Mouse (Mus musculus): Measurements from ENCODE around the gene Slc16a2.
A peak's percentile ranks its signal among the peaks of the same experiment; 100 is the strongest.
"Not testable (repeated sequence)": the region's sequence is repeated elsewhere in the genome, so short reads cannot be mapped to it uniquely, and the experiment has no call there.

Slc16a2 gene

GRCm38 (mm10) chrX:103734041-103734625 lies 87.7 kb downstream of the Slc16a2 start:
- no peak for DNase-seq (ENCODE audit: low spot score in 2 of 2)

DNA sequence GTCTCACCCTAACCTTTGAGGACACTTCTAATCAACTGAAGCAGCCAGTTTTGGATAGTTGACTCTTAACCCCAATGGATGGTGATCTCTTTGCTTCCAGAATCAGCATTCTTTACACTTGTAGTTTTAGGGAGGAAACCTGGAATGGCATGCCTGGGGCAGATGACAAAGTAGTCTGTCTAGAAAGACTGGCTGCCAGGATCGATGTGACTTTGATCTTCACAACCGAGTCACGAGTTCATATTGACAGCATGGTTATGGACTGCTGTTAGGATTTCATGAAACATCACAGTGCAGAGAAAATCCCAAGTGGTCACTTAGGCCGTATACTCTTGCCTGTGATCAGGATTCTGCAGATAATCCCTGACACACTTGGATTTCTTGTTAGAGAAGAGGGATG lies 88.7 kb downstream of the Slc16a2 start:
- no peak for DNase-seq (ENCODE audit: low spot score in 2 of 2)

DNA sequence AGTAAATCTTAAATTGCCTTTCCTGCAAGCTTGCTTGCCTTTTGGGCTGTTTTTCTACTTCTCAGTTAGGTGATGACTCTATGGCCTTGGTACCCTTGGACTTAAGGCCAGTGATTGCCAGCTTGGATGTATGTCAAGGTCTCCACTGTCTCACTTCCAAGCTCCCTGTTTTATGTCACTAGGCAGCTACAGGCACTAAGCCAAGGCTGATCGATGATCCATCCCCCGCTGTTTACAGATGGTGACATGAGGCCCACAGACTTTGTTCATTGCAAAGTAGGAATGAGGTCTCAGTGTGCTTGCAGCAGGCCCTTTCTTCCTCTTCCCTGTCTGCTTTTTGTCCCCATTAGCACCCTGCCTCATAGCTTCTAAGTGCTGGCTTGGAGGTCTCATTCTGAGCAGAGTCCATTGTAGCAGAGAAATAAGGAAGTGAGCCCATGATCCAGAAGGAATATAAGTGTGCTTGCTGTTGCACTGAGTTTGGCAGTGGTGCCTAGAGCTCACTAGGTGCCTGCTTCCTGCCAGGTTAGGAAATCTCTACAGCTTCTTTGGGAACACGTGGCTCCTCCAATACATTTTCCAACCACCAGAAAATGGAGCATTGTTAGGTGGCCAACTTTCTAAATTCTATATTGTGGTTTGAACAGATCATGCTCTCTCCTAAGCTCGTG lies 89.6 kb downstream of the Slc16a2 start:
- no peak for DNase-seq (ENCODE audit: low spot score in 2 of 2)

- no peak for DNase-seq (ENCODE audit: low spot score in 2 of 2)
These were observed 99.3 kb downstream of the Slc16a2 start for GRCm38 (mm10) chrX:103722437-103722836.

DNA sequence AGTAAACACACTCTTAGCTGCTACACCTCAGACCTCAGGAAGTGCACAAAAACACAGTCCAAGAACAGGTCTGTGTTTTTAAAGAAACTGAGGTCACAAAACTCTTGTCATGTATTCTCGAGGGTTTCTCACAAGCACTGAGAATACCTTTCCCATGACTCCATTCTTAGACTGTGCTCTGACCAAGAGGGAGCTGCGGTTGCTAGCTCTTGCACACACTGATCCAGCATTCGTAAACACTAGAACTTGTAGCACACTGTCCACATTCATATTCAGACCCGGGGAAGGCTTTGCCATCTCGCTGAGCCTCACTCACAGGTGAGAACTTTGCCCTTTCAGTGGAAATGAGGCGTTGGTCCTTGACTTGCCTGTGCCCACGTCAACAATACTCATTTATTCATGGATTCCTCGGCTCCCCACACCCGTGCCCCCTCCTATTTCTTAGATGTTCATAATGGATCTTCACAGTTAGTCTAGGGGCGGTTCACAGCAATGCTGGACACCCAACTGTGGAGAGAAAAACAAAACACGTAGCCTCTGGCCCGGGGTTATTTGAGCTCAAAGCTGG lies 102.1 kb downstream of the Slc16a2 start:
- DNase-seq (ENCODE audit: low spot score in 2 of 2), result no peak

DNA sequence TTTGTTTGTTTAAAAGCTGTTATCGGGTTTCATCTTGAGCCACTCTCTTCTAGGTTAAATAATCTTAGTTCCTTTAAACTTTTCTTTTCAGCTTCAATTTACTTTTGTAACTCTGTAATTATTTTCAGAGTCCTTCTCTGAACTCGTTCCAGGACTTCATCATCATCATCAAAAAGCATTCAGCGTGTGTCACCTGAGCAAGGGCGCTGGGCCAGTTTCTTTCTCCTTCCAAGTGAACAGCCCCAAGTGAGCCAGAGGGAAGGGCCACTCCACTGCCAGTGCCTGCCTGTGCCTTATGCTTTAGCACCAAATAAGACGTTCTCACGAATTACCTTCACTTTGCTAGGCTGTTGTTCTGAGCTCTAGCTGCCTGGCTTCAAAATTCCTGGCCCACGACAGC lies 108.9 kb downstream of the Slc16a2 start:
- DNase-seq (ENCODE audit: low spot score in 2 of 2), result no peak

DNA sequence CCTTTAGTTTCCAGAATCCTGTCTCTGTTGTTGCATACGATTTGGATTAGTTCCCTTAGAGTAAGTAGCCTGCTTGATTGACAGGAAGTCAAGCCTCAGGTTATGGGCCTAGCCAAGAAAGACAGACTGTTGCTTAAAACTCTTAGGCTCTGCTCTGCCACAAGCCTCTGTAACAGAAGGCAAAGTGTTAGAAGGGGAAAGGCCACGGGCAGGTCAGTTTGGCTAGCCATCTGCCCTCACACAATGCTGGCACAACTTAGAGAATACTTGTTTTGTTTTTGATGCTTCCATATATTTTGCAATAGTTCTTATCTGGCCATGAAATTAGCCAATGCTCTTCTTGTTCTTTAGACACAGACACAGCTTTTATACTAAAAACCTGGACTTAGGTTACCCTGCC lies 112.1 kb downstream of the Slc16a2 start:
- DNase-seq (ENCODE audit: low spot score in 2 of 2), result no peak

DNA sequence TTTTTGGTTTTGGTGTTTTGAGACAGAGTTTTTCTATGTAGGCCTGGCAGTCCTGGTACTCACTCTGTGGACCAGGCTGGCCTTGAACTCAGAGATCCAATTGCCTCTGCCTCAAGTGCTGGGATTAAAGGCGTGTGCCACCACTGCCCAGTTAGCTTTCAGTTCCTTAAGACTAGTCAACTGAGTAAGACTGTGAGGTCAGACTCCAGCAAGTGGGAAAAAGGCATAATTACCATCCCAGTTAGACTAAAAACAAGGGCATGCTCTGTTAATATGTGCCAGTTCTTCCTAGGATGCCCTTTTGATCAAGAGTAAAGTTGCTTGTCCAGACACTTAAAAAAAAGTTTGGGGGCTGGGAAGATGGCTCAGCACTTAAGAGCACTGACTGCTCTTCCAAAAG lies 113.2 kb downstream of the Slc16a2 start:
- DNase-seq (ENCODE audit: low spot score in 2 of 2), result no peak

DNA sequence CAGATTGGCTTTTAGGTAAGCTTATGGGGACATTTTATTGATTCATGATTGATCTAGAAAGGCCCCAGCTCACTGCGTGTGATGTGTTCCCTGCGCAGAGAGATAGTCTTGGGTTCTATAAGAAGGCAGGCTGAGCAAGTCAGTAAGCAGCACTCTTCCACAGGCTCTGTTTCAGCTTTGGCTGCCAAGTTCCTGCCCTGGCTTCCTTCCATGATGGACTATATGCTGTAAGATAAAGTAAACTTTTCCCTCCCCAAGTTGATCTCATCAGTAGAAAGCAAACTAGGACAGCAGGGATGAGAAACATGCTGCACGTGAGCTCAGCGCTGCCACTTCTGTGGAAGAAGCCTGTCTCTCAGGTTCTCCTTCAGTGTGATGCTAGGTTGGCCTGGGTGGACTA lies 117.2 kb downstream of the Slc16a2 start:
- no peak for DNase-seq (ENCODE audit: low spot score in 2 of 2)

DNA sequence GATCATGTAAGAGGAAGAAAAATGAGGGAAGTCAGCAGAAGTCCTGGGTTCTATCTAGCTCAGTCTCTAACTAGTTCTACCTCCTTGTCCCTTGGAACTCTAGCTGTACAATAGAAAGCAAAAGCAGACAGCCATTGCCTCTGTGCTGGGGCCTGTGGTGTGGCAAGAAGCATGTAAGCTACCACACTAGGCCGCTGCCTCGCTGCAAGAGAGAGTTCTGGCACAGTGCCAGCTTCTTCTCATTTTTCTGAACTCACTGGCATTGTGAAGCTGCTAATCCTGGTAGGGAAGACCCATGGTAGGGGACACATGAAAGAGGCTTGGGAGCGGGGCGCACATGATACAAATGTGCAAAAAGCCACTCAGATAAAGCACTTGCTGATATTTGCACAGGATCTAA lies 117.8 kb downstream of the Slc16a2 start:
- DNase-seq (ENCODE audit: low spot score in 2 of 2), result peak in 1 of 2 experiments; percentile 15

DNA sequence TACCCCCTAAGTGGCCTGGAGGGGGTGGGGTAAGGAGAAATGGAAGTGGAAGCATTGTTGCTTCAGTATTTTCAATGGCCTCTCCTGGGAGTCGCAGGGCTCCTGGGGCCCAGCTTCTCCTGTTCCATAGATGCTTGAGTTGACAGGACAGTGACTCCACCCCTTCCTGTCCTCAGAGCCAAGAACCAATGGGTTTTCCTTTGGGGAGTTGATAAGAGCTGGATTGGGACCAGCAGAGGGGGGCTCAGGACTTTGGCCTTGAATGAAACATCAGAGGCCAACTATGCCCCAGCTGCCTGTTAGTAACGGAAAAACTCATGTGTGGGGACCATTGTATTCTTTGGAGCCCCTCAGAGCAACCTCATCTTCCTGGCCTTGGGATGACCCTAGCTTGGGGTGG lies 124.0 kb downstream of the Slc16a2 start:
- no peak for DNase-seq (ENCODE audit: low spot score in 2 of 2)

DNA sequence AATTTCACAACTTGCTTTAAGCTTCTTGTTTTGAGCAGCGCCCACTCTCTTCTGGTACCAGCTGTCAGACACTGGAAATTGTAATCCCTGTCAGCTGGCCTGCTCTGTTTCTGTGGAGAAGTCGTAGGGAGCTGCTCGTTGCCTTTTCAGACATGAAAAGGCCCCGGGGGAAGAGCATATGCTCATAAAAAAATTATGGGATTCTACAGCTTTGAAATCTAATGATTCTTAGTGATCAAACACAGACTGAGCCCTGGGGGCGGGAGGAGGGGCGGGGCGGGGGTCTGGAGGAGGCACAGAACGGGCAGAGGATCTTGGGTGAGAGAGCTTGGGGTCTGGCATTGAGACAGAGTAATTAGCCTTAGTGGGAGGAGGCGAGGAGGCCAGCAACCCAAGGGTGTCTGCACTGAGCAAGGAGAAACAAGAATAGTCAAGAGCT lies 125.7 kb downstream of the Slc16a2 start:
- DNase-seq (ENCODE audit: low spot score in 2 of 2), result no peak

DNA sequence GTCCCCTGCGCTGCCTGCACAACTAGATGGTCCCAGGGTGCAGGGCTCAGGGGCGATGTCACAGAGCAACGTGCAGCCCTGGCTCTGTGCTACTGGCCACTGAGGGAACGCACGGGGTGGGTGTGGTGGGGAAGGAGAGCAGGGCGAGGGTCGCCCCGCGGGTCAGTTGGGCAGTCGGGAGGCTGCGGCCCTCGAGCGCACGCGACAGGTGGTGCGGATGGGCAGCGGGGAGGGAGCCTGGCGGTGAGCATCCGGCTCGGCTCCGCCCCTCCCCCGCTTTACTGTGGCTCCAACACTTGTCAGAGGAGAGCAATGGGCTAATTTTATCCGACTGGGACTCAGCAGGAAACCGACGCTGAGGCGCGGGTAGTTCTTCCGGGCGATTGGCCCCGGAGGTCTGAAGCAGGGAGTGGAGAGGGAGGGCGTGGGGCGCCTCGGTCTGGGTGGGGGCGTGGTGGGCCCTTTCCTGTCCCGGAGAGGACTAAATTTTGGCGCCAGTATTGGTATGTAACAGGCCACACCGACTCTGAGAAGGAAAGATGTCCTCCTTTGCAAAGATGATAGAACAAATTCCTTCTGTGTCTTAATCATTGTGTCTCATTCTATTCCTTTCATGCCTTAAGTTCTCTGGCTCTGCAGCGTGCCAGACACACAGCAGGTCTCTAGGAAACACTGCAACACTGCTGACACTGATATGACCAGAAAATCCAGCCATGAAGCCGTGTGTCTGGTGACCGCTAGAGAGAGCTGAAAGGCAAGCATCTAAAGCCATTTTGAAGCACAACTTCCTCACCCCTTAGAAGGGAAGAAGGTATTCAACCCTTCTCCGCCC lies 126.4 kb downstream of the Slc16a2 start:
- peak; percentile 10 to 46 for DNase-seq (ENCODE audit: low spot score in 2 of 2)

DNA sequence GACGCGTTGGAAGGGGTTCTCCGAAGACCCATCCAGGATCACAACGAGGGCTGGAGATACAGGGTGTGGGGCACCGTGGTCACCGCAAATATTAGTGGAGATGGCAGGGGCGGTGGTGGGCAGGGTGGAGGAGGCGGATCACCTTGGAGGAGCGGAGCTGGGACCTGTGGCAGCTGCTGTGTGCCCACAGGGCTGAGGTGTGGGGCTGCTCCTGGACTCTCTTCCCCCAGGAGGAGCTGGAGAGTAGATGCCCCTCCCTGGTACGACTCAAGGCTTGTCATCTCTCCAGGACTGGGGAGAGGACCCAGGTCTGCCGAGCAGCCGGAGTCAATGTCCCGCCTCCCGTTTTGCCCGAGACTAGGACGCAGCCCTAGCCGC lies 127.0 kb downstream of the Slc16a2 start:
- no peak for DNase-seq (ENCODE audit: low spot score in 2 of 2)

DNA sequence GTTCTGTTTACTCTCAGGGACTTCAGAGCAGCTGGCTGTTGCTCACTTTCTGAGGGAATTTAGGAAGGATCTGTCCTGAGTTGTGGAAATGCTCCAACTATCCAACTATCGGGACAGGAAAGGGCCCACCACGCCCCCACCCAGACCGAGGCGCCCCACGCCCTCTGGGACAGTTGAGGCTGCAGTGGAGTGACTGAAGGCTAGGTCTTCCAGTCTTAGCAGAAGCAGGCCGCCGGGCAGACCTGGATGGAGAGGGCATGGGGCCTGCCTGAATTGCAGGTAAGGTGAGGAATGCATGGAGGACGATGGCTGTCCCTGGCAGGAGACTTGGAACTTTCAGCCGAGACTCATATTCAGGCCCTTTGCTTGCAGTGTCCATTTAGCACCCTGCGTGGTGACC lies 127.4 kb downstream of the Slc16a2 start:
- no peak for DNase-seq (ENCODE audit: low spot score in 2 of 2)

GRCm38 (mm10) chrX:103692916-103693315 lies 128.9 kb downstream of the Slc16a2 start:
- no peak for DNase-seq (ENCODE audit: low spot score in 2 of 2)

GRCm38 (mm10) chrX:103688551-103688950 lies 133.2 kb downstream of the Slc16a2 start:
- DNase-seq (ENCODE audit: low spot score in 2 of 2), result no peak

- DNase-seq (ENCODE audit: low spot score in 2 of 2), result no peak
These were observed 147.1 kb downstream of the Slc16a2 start for GRCm38 (mm10) chrX:103674674-103675073.

DNA sequence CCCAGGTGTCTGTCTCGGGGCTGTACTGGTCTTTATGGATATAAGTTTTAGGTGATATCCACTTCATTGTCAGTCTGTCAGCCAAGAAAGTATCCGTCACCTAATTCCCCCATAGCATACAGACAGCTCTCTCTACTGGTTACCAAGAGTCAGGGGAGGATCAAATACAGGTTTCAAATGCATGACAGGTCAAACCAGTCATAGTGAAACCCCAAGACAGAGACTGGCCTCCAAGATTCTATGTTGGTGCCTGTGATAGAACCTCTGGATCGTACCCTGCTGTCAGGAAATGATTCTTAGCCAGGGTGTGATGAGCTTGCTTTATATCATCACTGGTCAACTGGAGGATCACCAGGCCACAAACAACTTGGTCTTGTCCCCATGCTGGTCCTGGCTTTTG lies 148.0 kb downstream of the Slc16a2 start:
- no peak for DNase-seq (ENCODE audit: low spot score in 2 of 2)

GRCm38 (mm10) chrX:103670245-103670644 lies 151.5 kb downstream of the Slc16a2 start:
- DNase-seq (ENCODE audit: low spot score in 2 of 2), result no peak

GRCm38 (mm10) chrX:103664445-103664844 lies 157.3 kb downstream of the Slc16a2 start:
- DNase-seq (ENCODE audit: low spot score in 2 of 2), result not testable (repeated sequence)

DNA sequence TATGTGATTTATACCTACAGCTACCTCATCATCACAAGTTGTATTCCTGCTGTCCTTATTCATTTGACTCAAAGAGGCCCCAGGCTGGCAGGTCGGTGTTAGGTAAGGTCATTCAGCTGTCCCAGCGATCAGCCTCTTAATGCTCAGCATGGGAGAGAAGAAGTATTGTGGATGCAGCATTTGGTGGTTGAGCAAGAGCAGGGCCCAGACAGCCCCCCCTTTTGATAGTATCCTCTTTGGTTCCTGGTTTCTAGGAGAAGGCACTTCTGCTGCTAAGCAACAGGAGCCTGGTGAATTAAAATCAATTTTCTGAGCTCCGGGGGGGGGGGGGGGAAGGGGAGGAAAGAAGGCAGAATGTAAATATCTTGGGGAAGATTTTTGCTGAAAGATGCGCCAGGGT lies 162.8 kb downstream of the Slc16a2 start:
- no peak for DNase-seq (ENCODE audit: low spot score in 2 of 2)

DNA sequence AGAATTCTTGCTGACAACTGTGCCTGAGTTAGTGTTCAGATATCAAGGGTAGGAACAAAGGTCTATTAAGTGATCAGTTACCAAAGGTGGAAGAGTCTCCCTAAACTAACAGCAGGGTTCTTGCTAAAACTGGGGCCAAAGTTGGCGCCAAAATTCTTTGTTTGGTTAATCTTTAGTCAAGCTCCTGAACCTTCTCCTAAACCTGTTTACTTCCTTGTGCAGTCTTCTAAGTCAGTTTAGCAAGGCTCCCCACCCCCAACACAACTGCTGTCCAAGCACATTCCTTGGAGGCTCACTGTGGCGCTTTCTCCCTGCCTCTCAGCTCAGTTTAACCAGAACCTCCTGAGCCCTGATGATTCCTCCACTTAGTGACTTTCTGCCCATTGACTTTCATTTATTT lies 168.8 kb downstream of the Slc16a2 start:
- DNase-seq (ENCODE audit: low spot score in 2 of 2), result no peak
